Mouse (Mus musculus) hindbrain, embryonic 11.5 days (tissue): ENCODE results near the gene Plekhm3. TPM values are rescaled to one million over a fixed set of nuclear protein-coding genes. Genes with fewer than 3 reads are reported as not detected.
"Not testable (repeated sequence)": the region's sequence is repeated elsewhere in the genome, so short reads cannot be mapped to it uniquely, and the experiment has no call there.

Experiments used
- ATAC-seq: fragments of 200-750 bp; cut with Nextera tagmentation; 2 replicates; pipeline ENCODE4 v1.8.0; 2017; ENCODE audit warnings: mild to moderate bottlenecking, moderate TSS enrichment, moderate library complexity; ENCODE audit not compliant: low FRiP score
- DNase-seq: peaks from one replicate; pipeline ENCODE4 v3.0.0-alpha.2; 2015; ENCODE audit warnings: low spot score
- H3K27ac ChIP-seq: fragments of 300-500 bp; sonication (generic); 2 replicates; pipeline ENCODE4 v1.5.1; 2014; ENCODE audit warnings: mild to moderate bottlenecking, low read depth, low read length
- H3K27me3 ChIP-seq: fragments of 300-500 bp; sonication (generic); 2 replicates; pipeline ENCODE4 v1.6.1; 2014; ENCODE audit warnings: mild to moderate bottlenecking, low read length, moderate library complexity, mixed read lengths; ENCODE audit not compliant: control insufficient read depth, insufficient read depth
- H3K36me3 ChIP-seq: fragments of 300-500 bp; sonication (generic); 2 replicates; pipeline ENCODE4 v1.6.1; 2014; ENCODE audit warnings: mild to moderate bottlenecking, low read length, moderate library complexity, mixed read lengths; ENCODE audit not compliant: control insufficient read depth, insufficient read depth
- H3K4me1 ChIP-seq: fragments of 300-500 bp; sonication (generic); replicated peaks from 2 replicates; pipeline ENCODE4 v1.6.1; 2014; ENCODE audit warnings: low read length, mixed read lengths; ENCODE audit not compliant: control insufficient read depth, insufficient read depth
- H3K4me2 ChIP-seq: fragments of 300-500 bp; sonication (generic); replicated peaks from 2 replicates; pipeline ENCODE4 v1.6.1; 2014; ENCODE audit warnings: mild to moderate bottlenecking, low read depth, low read length
- H3K4me3 ChIP-seq: fragments of 300-500 bp; sonication (generic); 2 replicates; pipeline ENCODE4 v1.5.1; 2014; ENCODE audit warnings: low read depth, low read length
- H3K9ac ChIP-seq: fragments of 300-500 bp; sonication (generic); 2 replicates; pipeline ENCODE4 v1.6.1; 2014; ENCODE audit warnings: low read depth, low read length
- H3K9me3 ChIP-seq: fragments of 300-500 bp; sonication (generic); 2 replicates; pipeline ENCODE4 v1.6.1; 2016; ENCODE audit warnings: low read length; ENCODE audit not compliant: control insufficient read depth
- WGBS: fragments of 180-500 bp; shearing (Covaris S2); extraction: QIAGEN DNeasy Blood & Tissue Kit; methylation state at CpG from one replicate; pipeline ENCODE4 v1.1.7; 2014; 5-methylcytosine and 5-hydroxymethylcytosine counted together
- polyA plus RNA-seq: library from polyadenylated mRNA; unstranded; fragments of >200 nt; fragmentation: Nextera tagmentation; extraction: Ambion mirVana; gene quantifications from 2 replicates; pipeline ENCODE4 v1.2.1, GENCODE M21; 2014

Gene Plekhm3
- polyA plus RNA-seq, 1 experiment from 2014 or later = 9.6 TPM

DNA sequence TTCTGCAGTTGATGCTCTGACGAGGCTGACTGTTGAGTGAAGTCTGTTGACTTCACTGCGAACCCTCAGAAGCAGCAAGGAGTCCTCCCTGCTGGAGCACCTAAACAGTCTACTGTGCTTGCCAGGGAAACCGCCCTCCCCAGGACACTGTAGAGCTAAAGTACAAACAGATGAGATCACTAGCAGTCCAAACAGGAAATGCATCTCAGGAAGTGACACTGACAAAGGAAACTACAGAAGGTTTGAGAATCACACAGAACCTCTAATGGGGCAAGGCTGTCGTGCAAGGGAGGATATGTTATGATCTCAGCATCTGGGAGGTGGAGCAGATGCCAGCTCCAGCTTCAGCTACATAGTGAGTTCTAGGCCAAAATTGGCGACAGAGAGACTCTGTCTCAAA lies 14.1 kb upstream of the Plekhm3 start:
- Histone ChIP-seq H3K36me3 (no peaks in the 10 kb centered on the region), H3K9me3 (no peaks in the 10 kb centered on the region), H3K4me3 (no peak overlapping the region), H3K4me2 (no peak overlapping the region), H3K27ac (no peak overlapping the region), H3K9ac (no peak overlapping the region), H3K27me3 (no peaks in the 10 kb centered on the region), H3K4me1 (no peaks in the 10 kb centered on the region)
- WGBS = 82% methylated on average over 5 of the region's 5 CpGs
- DNase-seq (no peak), ATAC-seq (no peak)

GRCm38 (mm10) chr1:64957021-64957489 lies 431 bp upstream of the Plekhm3 start:
- peak overlapping the region; percentile 91 for H3K9ac ChIP-seq
- ATAC-seq (peak; percentile 65), DNase-seq (no peak)
- no peaks in the 10 kb centered on the region for H3K36me3 ChIP-seq
- H3K27ac ChIP-seq = peak overlapping the region; percentile 86
- no peaks in the 10 kb centered on the region for H3K4me1 ChIP-seq
- 56% methylated on average over 8 of the region's 8 CpGs for WGBS
- H3K4me3 ChIP-seq = peak overlapping the region; percentile 71
- H3K27me3 ChIP-seq = no peaks in the 10 kb centered on the region
- peak overlapping the region; percentile 49 for H3K4me2 ChIP-seq
- H3K9me3 ChIP-seq = no peaks in the 10 kb centered on the region

- not testable (repeated sequence) for DNase-seq, H3K9ac ChIP-seq, H3K4me2 ChIP-seq, H3K36me3 ChIP-seq, H3K9me3 ChIP-seq, H3K27ac ChIP-seq, ATAC-seq, H3K27me3 ChIP-seq, H3K4me3 ChIP-seq, H3K4me1 ChIP-seq
- 89% methylated on average over 7 of the region's 7 CpGs for WGBS
These were observed 1.8 kb downstream of the Plekhm3 start for GRCm38 (mm10) chr1:64954786-64955185.

GRCm38 (mm10) chr1:64950271-64950670 lies 6.4 kb downstream of the Plekhm3 start:
- WGBS = 96% methylated on average over 3 of the region's 3 CpGs
- no peak overlapping the region for H3K9ac ChIP-seq
- DNase-seq (no peak), ATAC-seq (no peak)
- H3K27me3 ChIP-seq = no peaks in the 10 kb centered on the region
- H3K4me2 ChIP-seq = no peak overlapping the region
- no peak overlapping the region for H3K4me3 ChIP-seq
- no peak overlapping the region for H3K27ac ChIP-seq
- H3K4me1 ChIP-seq = no peaks in the 10 kb centered on the region
- no peaks in the 10 kb centered on the region for H3K36me3 ChIP-seq
- H3K9me3 ChIP-seq = no peaks in the 10 kb centered on the region

DNA sequence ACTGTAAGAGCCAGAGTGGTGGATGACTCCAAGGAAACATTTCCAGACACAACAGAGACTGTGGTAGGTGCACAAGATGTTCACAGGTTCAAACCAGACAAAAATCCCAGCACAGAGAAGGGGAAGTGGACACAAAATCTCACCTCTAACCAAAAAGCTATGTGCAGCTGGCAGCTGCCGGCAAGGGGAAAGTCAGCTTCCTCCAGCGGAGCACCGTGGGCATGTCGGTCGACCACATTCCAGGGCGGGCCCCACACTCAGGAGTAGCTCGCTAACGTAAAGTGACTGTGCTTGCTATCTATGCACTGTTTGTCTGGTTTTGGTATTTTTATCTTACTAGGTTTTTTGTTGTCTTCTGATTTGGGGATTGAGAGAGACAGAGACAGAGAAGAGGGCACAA lies 7.2 kb downstream of the Plekhm3 start:
- no peak for DNase-seq
- Histone ChIP-seq H3K4me1 (no peaks in the 10 kb centered on the region), H3K9me3 (no peaks in the 10 kb centered on the region)

GRCm38 (mm10) chr1:64946106-64946505 lies 10.5 kb downstream of the Plekhm3 start:
- 66% methylated on average over 4 of the region's 4 CpGs for WGBS
- DNase-seq (no peak), ATAC-seq (no peak)
- Histone ChIP-seq H3K9ac (no peak overlapping the region), H3K27ac (no peak overlapping the region), H3K4me1 (no peaks in the 10 kb centered on the region), H3K4me2 (no peak overlapping the region), H3K9me3 (no peaks in the 10 kb centered on the region), H3K27me3 (no peaks in the 10 kb centered on the region), H3K36me3 (no peaks in the 10 kb centered on the region), H3K4me3 (no peak overlapping the region)

More for the DNA sequence above, 7.2 kb downstream of the Plekhm3 start:
- Histone ChIP-seq H3K36me3 (no peaks in the 10 kb centered on the region), H3K9ac (no peak overlapping the region), H3K4me2 (no peak overlapping the region), H3K27ac (no peak overlapping the region), H3K27me3 (no peaks in the 10 kb centered on the region), H3K4me3 (no peak overlapping the region)
- 85% methylated on average over 8 of the region's 8 CpGs for WGBS
- no peak for ATAC-seq

DNA sequence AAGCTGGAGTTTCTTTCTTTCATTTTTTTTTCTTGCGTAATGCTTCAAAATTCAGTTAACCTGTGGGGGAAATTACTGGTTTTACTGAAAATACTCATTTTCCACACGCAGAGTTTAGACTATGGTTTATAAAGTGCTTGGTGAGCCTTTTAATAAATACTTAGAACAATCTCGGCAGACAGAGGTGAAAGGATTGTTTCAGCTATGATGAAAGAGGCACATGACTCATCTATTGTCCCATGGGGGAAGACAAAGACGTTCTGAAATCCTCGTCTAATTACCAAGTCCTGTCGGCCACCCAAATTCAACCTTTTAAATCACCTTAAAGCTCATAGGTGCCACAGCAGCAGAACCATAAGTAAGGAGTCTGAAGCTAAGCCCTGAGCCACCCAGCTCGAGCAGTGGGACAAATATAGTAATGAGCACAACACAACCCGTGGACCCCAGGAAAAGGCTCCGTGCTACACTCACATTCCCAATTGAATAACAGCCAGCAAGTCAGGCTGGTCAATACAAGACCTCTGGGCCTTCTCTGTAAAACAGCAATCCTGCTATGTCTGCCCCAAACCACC lies 11.3 kb downstream of the Plekhm3 start:
- Histone ChIP-seq H3K9me3 (no peaks in the 10 kb centered on the region), H3K36me3 (no peaks in the 10 kb centered on the region), H3K9ac (no peak overlapping the region), H3K4me1 (no peaks in the 10 kb centered on the region), H3K27ac (no peak overlapping the region), H3K27me3 (no peaks in the 10 kb centered on the region), H3K4me2 (no peak overlapping the region), H3K4me3 (no peak overlapping the region)
- 80% methylated on average over 9 of the region's 9 CpGs for WGBS
- ATAC-seq (no peak), DNase-seq (no peak)

- Histone ChIP-seq H3K9me3 (no peaks in the 10 kb centered on the region), H3K36me3 (no peaks in the 10 kb centered on the region), H3K4me3 (no peak overlapping the region), H3K4me1 (no peaks in the 10 kb centered on the region), H3K9ac (no peak overlapping the region), H3K4me2 (no peak overlapping the region), H3K27me3 (no peaks in the 10 kb centered on the region), H3K27ac (no peak overlapping the region)
- no peak for DNase-seq
- no peak for ATAC-seq
- WGBS = 78% methylated on average over 2 of the region's 2 CpGs
These were observed 11.9 kb downstream of the Plekhm3 start for GRCm38 (mm10) chr1:64944746-64945145.

- no peak overlapping the region for H3K9ac ChIP-seq
- no peak overlapping the region for H3K27ac ChIP-seq
- no peak overlapping the region for H3K4me3 ChIP-seq
- no peaks in the 10 kb centered on the region for H3K9me3 ChIP-seq
- no peak overlapping the region for H3K4me2 ChIP-seq
- H3K27me3 ChIP-seq = no peaks in the 10 kb centered on the region
- 74% methylated on average over 4 of the region's 4 CpGs for WGBS
- no peak for DNase-seq
- H3K36me3 ChIP-seq = no peaks in the 10 kb centered on the region
- no peak for ATAC-seq
- no peaks in the 10 kb centered on the region for H3K4me1 ChIP-seq
These were observed 14.4 kb downstream of the Plekhm3 start for GRCm38 (mm10) chr1:64942006-64942755.
